In genomic region chr4:57204780-57205179, GRCm38 (mm10) we compare ENCODE assay signal across 14 mouse cellular contexts.
DNase-seq lines count a peak whose midpoint lies in the region.
"Had no signal": no experiment of that assay in that cellular context is flagged by ENCODE, and none has a peak within 500 bp of the region (broad histone marks: within the 10 kb centered on the region; RNA-seq: fewer than 3 reads in every experiment).

No protein-coding gene starts in this region.

- peak; percentile 17 for DNase-seq in heart, postnatal 4 days
- DNase-seq in heart, adult 8-10 months (ENCODE audit: low spot score): no peak
- peak; percentile 31 for DNase-seq in brain, adult 2 months (ENCODE audit: low read depth, low spot score)
- peak; percentile 20 for DNase-seq in cerebellum, adult 8-10 months
- DNase-seq in gastrocnemius, adult 8-10 months (ENCODE audit: low spot score in 2 of 2): peak; percentile 71 to 79
- DNase-seq in adrenal gland, adult 2 months: no peak
- DNase-seq in c-Kit-positive CD71-positive TER-119-positive erythroid progenitor cells, embryonic 14.5 days (ENCODE audit: low spot score): no peak
- DNase-seq: B cell, adult 2 months; kidney, adult 2 months; kidney, postnatal 25 days; liver; retina, postnatal 1 day; spleen, adult 18-20 months; thymus, postnatal 36 days had no signal

Comparison
In these comparisons a context has a peak if more than half of its experiments do, and no peak if none do; other contexts are left out.
1. DNase-seq: peak in heart, postnatal 4 days (single experiment), brain, adult 2 months (single experiment), cerebellum, adult 8-10 months (single experiment) and gastrocnemius, adult 8-10 months (2 of 2); none in heart, adult 8-10 months (single experiment), adrenal gland, adult 2 months (single experiment) and c-Kit-positive CD71-positive TER-119-positive erythroid progenitor cells, embryonic 14.5 days (single experiment).